19 mouse cellular contexts compared by ENCODE assay signal in the genomic region with DNA sequence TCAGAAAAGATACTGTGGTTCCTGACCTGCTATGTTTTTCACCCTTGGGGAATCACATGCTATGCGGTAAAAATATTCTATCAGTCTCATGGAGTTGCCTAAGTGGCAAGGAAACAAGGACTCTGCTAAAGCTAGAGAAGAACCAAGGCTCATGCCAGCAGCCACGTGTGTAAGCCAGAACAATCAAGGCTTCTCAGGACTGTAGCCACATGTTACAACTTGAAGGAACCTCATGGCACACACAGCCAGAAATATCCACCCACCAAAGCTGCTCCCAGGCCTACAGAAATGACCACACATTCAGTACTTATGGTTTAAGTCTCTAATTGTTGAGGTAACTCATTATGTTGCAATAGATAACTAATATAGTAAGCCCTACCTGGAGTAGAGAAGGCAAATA. TPM values are rescaled to one million over a fixed set of nuclear protein-coding genes. Genes with fewer than 3 reads are reported as not detected.
DNase-seq lines count a peak whose midpoint lies in the region; ATAC-seq lines count a peak whose summit lies in the region.
"Had no signal": no experiment of that assay in that cellular context is flagged by ENCODE, and none has a peak within 500 bp of the region (broad histone marks: within the 10 kb centered on the region; RNA-seq: fewer than 3 reads in every experiment).

No protein-coding gene starts in this region.

- H3K27ac ChIP-seq in hindbrain, embryonic 16.5 days (ENCODE audit: low read depth, low read length) = no peak overlapping the region

- peak; percentile 98 for DNase-seq in fat pad, adult 2 months (ENCODE audit: extremely low read depth, low read depth, low spot score)
- DNase-seq in gonadal fat pad, adult 2 months (ENCODE audit: low read depth) = peak; percentile 94
- DNase-seq in right cerebral cortex, postnatal 25 days = no peak
- DNase-seq: adrenal gland, adult 2 months; adrenal gland, adult 8-10 months; adrenal gland, postnatal 10 days; adrenal gland, postnatal 14 days; adrenal gland, postnatal 25 days; adrenal gland, postnatal 36 days; B cell, adult 2 months; cerebellum, adult 11 months; cerebellum, adult 11-12 months; cerebellum, adult 18-20 months had no signal

- H3K9ac ChIP-seq in hindbrain, embryonic 16.5 days (ENCODE audit: low read depth, low read length) = no peak overlapping the region

- no peak overlapping the region for H3K4me2 ChIP-seq in hindbrain, embryonic 16.5 days (ENCODE audit: low read length)

- H3K4me3 ChIP-seq in hindbrain, embryonic 16.5 days (ENCODE audit: low read length) = no peak overlapping the region

- no peak for ATAC-seq in hindbrain, embryonic 16.5 days
- ATAC-seq: activated CD4-positive, CD25-positive, alpha-beta regulatory T cell, adult 4 months; CD4-positive, CD25-positive, alpha-beta regulatory T cell, adult 4 months; Patski had no signal

- H3K36me3 ChIP-seq in hindbrain, embryonic 16.5 days (ENCODE audit: control insufficient read depth, insufficient read depth, low read length) = no peaks in the 10 kb centered on the region

- H3K27me3 ChIP-seq in hindbrain, embryonic 16.5 days (replicated peaks; ENCODE audit: control insufficient read depth, insufficient read depth, low read length) = no peaks in the 10 kb centered on the region
- H3K27me3 ChIP-seq: CH12.LX, Patski had no signal

- no peaks in the 10 kb centered on the region for H3K9me3 ChIP-seq in hindbrain, embryonic 16.5 days (ENCODE audit: control insufficient read depth, low read length)
- H3K9me3 ChIP-seq: G1E had no signal

- no peaks in the 10 kb centered on the region for H3K4me1 ChIP-seq in hindbrain, embryonic 16.5 days (ENCODE audit: control insufficient read depth, insufficient read depth, low read depth, low read length)

- 88% methylated on average over 2 of the region's 2 CpGs for WGBS in hindbrain, embryonic 16.5 days

RNA-seq across cellular contexts. Expression of gene Ift80, which starts 17.8 kb away (rescaled TPM):
- 2.7 and 3.3 TPM in 2 replicates for polyA plus RNA-seq in gonadal fat pad, adult 2 months (2012; rRNA removed)
- 7.8 and 9.1 TPM in 2 replicates for polyA plus RNA-seq in hindbrain, embryonic 16.5 days (2015; fragmentation: Nextera tagmentation; extraction: Ambion mirVana)

RNA-seq across cellular contexts. Expression of gene Smc4, which starts 18.0 kb away (rescaled TPM):
- 2.2 and 2.9 TPM in 2 replicates for polyA plus RNA-seq in gonadal fat pad, adult 2 months (2012; rRNA removed)
- 36.1 and 37.5 TPM in 2 replicates for polyA plus RNA-seq in hindbrain, embryonic 16.5 days (2015; fragmentation: Nextera tagmentation; extraction: Ambion mirVana)

RNA-seq across cellular contexts. Expression of gene Trim59, which starts 58.0 kb away (rescaled TPM):
- 0.23 and 0.49 TPM in 2 replicates for polyA plus RNA-seq in gonadal fat pad, adult 2 months (2012; rRNA removed)
- polyA plus RNA-seq in hindbrain, embryonic 16.5 days (2015; fragmentation: Nextera tagmentation; extraction: Ambion mirVana) = 32.0 and 36.4 TPM in 2 replicates

Comparison
In these comparisons a context has a peak if more than half of its experiments do, and no peak if none do; other contexts are left out.
1. RNA of gene Trim59, which starts 58.0 kb away (polyA plus RNA-seq): 32.0 to 36.4 TPM in hindbrain, embryonic 16.5 days; 0.23 to 0.49 TPM in gonadal fat pad, adult 2 months; every median in the first group is over 10 times any median in the second.